Mouse (Mus musculus) heart, postnatal 0 days (tissue): Measurements from ENCODE around the gene Rad23a. TPM values are rescaled to one million over a fixed set of nuclear protein-coding genes. Genes with fewer than 3 reads are reported as not detected.
A peak's percentile ranks its signal among the peaks of the same experiment; 100 is the strongest.

Experiments
- ATAC-seq: fragments of 200-750 bp; cut with Nextera tagmentation; 2 replicates; pipeline ENCODE4 v1.8.0; 2017; ENCODE audit warnings: low read depth, moderate number of reproducible peaks, moderate library complexity; ENCODE audit not compliant: insufficient read depth
- DNase-seq: peaks from one replicate; pipeline ENCODE4 v3.0.0-alpha.2; 2016; ENCODE audit warnings: low spot score
- H3K27ac ChIP-seq: fragments of 300-500 bp; sonication (generic); 2 replicates; pipeline ENCODE4 v1.5.1; 2014; ENCODE audit warnings: low read depth, mild to moderate bottlenecking
- H3K27me3 ChIP-seq: fragments of 300-500 bp; sonication (generic); 2 replicates; pipeline ENCODE4 v1.6.1; 2014; ENCODE audit warnings: low read length, mixed read lengths; ENCODE audit not compliant: control insufficient read depth, insufficient read depth
- H3K36me3 ChIP-seq: fragments of 300-500 bp; sonication (generic); replicated peaks from 2 replicates; pipeline ENCODE4 v1.6.1; 2014; ENCODE audit warnings: low read length, mixed read lengths; ENCODE audit not compliant: control insufficient read depth, insufficient read depth
- H3K4me1 ChIP-seq: fragments of 300-500 bp; sonication (generic); 2 replicates; pipeline ENCODE4 v1.6.1; 2014; ENCODE audit warnings: antibody characterized with exemption; ENCODE audit not compliant: control insufficient read depth, insufficient read depth
- H3K4me2 ChIP-seq: fragments of 300-500 bp; sonication (generic); 2 replicates; pipeline ENCODE4 v1.6.1; 2014; ENCODE audit warnings: low read depth, mild to moderate bottlenecking, low read length, moderate library complexity
- H3K4me3 ChIP-seq: fragments of 300-500 bp; sonication (generic); 2 replicates; pipeline ENCODE4 v1.5.1; 2014; ENCODE audit warnings: low read depth, low read length
- H3K9ac ChIP-seq: fragments of 300-500 bp; sonication (generic); replicated peaks from 2 replicates; pipeline ENCODE4 v1.6.1; 2014; ENCODE audit warnings: low read depth, low read length, mixed read lengths
- H3K9me3 ChIP-seq: fragments of 300-500 bp; sonication (generic); replicated peaks from 2 replicates; pipeline ENCODE4 v1.6.1; 2016; ENCODE audit warnings: low read length; ENCODE audit not compliant: control insufficient read depth
- CTCF ChIP-seq: IDR thresholded peaks from 2 replicates; pipeline ENCODE4 v1.5.1; 2016; ENCODE audit warnings: antibody characterized with exemption, control low read depth, low read depth
- EP300 ChIP-seq: IDR thresholded peaks from 2 replicates; pipeline ENCODE4 v1.6.1; 2016; ENCODE audit warnings: antibody characterized with exemption, low read depth
- WGBS: fragments of 180-500 bp; shearing (Covaris S2); extraction: QIAGEN DNeasy Blood & Tissue Kit; methylation state at CpG from one replicate; pipeline ENCODE4 v1.1.7; 2014; 5-methylcytosine and 5-hydroxymethylcytosine counted together
- polyA plus RNA-seq: library from polyadenylated mRNA; unstranded; fragments of >200 nt; fragmentation: Nextera tagmentation; extraction: Ambion mirVana; gene quantifications from 2 replicates; pipeline ENCODE4 v1.2.1, GENCODE M21; 2015
- total RNA-seq: library from RNA; depleted of rRNA; stranded (reverse); fragments of >200 nt; gene quantifications from 2 replicates; pipeline ENCODE4 v1.2.3, GENCODE M21; 2014; ENCODE audit warnings: low replicate concordance

Rad23a gene
- total and polyA plus RNA-seq, 2 experiments from 2014 or later: 89.2 to 125 TPM

DNA sequence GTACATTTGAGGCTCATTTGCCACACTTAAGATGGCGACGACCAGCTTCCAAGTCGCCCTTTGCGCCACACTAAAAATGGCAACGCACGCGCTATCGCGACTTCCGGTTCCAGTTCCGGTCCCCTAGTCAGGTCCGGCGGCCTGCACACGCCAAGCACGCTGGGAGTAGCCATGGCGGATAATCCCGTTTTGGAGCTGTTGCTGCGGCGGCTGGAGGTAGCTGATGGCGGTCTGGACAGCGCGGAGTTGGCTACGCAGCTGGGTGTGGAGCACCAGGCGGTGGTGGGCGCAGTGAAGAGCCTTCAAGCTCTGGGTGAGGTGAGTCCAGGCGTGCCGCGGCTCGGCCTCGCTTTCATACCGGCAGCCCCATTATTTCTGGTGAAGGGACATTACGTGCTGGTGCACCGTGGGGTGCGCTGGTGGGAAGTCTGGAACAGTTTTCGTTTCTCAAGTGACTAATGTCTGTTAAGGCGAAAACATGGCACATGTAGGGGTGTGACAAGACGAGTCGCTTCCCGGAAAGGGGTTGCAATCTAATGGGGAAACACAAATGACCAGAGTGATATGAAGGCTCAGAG is 16.5 kb upstream of the Rad23a start, which contains the start of gene Farsa:
TSS of gene Farsa (plus strand) at position 126 of the 578 bp plus-strand sequence.
- Histone ChIP-seq H3K36me3 (peaks cover 24% of the 10 kb centered on the region), H3K9me3 (no peaks in the 10 kb centered on the region), H3K27ac (peak within 1 kb of the TSS; percentile 90), H3K4me1 (peaks cover 12% of the 10 kb centered on the region), H3K4me3 (peak within 1 kb of the TSS; percentile 96), H3K4me2 (peak within 1 kb of the TSS; percentile 94), H3K9ac (peak within 1 kb of the TSS; percentile 92), H3K27me3 (no peaks in the 10 kb centered on the region)
- ATAC-seq (peak; percentile 98), DNase-seq (peak; percentile 90)
- WGBS: under 1% methylated on average over 39 of the region's 39 CpGs
- TF ChIP-seq CTCF: no peak
- no peak for TF ChIP-seq EP300

DNA sequence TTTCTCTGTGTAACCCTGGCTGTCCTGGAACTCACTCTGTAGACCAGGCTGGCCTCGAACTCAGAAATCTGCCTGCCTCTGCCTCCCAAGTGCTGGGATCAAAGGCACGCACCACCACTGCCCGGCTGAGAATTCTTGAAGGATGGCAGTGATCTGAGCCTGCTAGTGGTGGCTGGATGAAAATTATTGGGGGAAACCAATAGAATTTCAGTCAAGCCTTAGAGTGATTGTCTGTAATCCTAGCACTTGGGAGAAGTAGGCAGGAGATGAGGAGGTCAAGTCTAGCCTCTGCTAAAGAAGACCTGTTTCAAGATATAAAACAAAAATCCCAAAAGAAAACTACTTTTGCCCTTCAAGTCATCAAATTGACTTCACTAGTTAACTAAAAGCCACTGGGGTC is 16.0 kb upstream of the Rad23a start:
- 82% methylated on average over 3 of the region's 3 CpGs for WGBS
- H3K9me3 ChIP-seq: no peaks in the 10 kb centered on the region
- no peak overlapping the region for H3K27ac ChIP-seq
- TF ChIP-seq EP300 (no peak), CTCF (no peak)
- H3K36me3 ChIP-seq: peaks cover 19% of the 10 kb centered on the region
- no peak overlapping the region for H3K4me2 ChIP-seq
- peaks cover 12% of the 10 kb centered on the region for H3K4me1 ChIP-seq
- no peaks in the 10 kb centered on the region for H3K27me3 ChIP-seq
- no peak for DNase-seq
- H3K4me3 ChIP-seq: peak overlapping the region; percentile 96; the same call in 1 of the 2 replicates
- no peak overlapping the region for H3K9ac ChIP-seq
- ATAC-seq: no peak

DNA sequence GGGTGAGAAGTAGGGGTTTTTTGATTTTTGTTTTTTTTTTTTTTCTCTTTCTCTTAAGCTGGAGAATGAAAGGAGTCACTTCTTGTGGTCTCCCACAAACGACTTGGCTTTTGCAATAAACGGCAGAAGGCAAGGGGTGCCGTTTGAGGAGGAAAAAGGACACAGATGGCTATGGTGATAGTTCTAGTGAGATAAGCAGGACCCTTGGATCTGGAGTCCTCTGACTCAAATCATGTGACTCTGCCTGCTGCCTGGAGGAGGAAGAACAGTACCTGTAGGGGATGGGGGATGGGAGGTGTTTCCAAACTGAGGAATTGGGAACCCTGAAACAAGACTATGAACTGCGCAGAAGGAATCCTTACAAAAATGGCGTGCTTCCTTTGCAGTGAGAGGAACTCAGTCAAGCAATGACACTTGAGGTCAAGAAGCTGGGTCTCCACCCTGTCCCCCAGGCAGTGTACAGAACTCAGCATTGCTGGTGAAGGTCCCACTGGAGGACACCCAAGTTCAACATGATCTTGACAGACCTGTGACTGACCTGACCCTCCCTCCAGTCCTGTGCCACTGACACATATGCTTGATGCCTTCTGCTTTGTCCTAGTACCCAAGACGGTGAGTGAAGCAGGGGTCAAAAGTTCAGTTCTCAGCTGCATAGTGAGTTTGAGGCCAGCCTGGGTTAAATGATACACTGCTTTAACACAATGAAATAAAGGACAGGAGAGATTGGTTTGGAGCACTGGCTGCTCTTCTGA is 7.4 kb upstream of the Rad23a start:
- WGBS: 37% methylated on average over 6 of the region's 6 CpGs
- no peak for TF ChIP-seq EP300
- TF ChIP-seq CTCF: no peak
- Histone ChIP-seq H3K4me3 (peak overlapping the region; percentile 54), H3K4me2 (peak overlapping the region; percentile 62), H3K9me3 (no peaks in the 10 kb centered on the region), H3K9ac (no peak overlapping the region), H3K36me3 (peaks cover 25% of the 10 kb centered on the region), H3K27ac (peak overlapping the region; percentile 67), H3K27me3 (no peaks in the 10 kb centered on the region), H3K4me1 (peaks cover 17% of the 10 kb centered on the region; the same call in 1 of the 2 replicates)
- ATAC-seq (no peak), DNase-seq (no peak)

DNA sequence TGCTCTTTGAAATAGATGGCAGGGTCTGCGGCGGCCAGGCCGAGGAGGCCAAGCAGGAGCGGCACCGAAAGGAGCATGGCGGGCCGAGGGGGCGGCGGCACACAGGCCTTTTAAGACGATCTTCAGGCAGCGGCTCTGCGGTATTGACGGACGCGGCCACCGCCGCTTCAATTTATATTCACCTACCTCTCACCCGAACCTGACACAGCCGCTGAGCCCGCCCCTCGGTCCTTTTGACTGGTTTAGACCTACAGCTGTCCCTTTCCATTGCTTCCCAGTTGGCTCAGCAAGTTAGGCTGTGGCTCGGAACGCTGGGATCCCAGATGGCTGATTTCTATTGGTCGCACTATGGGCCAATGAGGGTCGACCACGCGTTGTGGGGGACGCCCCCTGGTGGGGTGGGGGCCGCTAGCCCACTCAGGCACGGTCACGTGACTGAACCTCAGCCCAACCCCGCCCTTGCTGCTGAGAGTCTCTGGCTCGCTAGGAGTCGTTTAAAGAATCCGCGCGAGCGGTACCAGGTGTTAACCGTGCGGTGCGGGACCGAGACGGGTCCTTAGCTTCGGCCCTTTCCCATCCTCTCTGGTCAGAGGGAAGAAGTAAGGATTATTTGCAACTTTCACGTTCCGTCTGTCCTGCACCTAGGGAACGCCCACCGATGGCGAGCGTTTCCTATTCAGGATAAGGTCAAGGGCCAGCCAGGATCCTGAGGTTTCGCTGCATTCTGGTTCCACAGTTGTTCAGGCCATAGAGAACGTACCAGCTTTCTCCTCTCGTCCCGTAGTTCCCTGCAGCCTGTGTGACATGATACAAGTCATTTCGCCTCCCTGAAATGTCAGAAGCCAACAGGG is 6.5 kb upstream of the Rad23a start, which contains the start of gene Calr:
TSS of gene Calr (minus strand) at position 213 of the 851 bp plus-strand sequence.
- peak; percentile 12 for TF ChIP-seq CTCF
- TF ChIP-seq EP300: peak; percentile 72; the same call in 1 of the 2 replicates
- H3K27ac ChIP-seq: peak within 1 kb of the TSS; percentile 67
- peak within 1 kb of the TSS; percentile 72 for H3K4me3 ChIP-seq
- H3K4me2 ChIP-seq: peak within 1 kb of the TSS; percentile 67
- H3K4me1 ChIP-seq: peaks cover 17% of the 10 kb centered on the region; the same call in 1 of the 2 replicates
- H3K36me3 ChIP-seq: peaks cover 34% of the 10 kb centered on the region
- DNase-seq: peak; percentile 100
- peak within 1 kb of the TSS; percentile 66 for H3K9ac ChIP-seq
- H3K27me3 ChIP-seq: no peaks in the 10 kb centered on the region
- H3K9me3 ChIP-seq: no peaks in the 10 kb centered on the region
- ATAC-seq: peak; percentile 99
- WGBS: under 1% methylated on average over 55 of the region's 55 CpGs

DNA sequence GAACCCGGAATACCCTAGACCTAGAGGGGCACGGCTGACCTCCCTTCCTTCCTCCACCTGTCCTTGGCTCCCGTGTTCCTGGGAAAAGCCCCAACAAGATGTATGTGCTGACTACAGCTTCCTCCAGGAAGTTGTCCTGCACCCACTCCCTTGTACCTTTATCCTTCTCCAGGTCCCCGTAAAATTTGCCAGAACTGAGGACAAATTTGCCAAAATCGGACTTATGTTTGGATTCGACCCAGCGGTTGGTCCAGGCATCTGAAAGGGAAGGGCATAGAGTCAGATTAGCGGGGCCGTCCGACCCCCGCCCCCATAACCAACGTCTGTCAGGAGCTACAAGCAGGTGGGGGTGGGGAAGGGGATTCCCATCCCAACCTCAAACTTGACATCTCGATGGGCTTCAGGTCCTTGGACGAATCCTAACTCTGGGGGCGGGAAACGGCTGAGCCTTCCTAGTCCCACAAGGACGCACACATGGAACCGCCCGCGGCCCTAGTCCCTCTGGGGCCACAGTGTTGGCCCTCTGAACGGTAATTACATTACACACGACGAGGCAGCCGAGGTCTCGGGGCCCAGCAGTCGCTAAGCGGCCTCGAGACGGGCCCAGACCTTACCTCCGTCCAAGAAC is 5.7 kb upstream of the Rad23a start:
- peak overlapping the region; percentile 67 for H3K4me2 ChIP-seq
- peak overlapping the region; percentile 58 for H3K27ac ChIP-seq
- peak overlapping the region; percentile 72 for H3K4me3 ChIP-seq
- ATAC-seq: peak; percentile 7
- H3K9me3 ChIP-seq: no peaks in the 10 kb centered on the region
- H3K4me1 ChIP-seq: peaks cover 17% of the 10 kb centered on the region; the same call in 1 of the 2 replicates
- H3K27me3 ChIP-seq: no peaks in the 10 kb centered on the region
- DNase-seq: no peak
- H3K9ac ChIP-seq: peak overlapping the region; percentile 66
- peaks cover 42% of the 10 kb centered on the region for H3K36me3 ChIP-seq
- TF ChIP-seq EP300 (no peak), CTCF (no peak)
- WGBS: 0% methylated on average over 30 of the region's 30 CpGs
